Mouse (Mus musculus) midbrain, embryonic 11.5 days (tissue): ENCODE data around the gene Syce3. TPM values are rescaled to one million over a fixed set of nuclear protein-coding genes. Genes with fewer than 3 reads are reported as not detected.

Experiments
- ATAC-seq: fragments of 200-750 bp; cut with Nextera tagmentation; 2 replicates; pipeline ENCODE4 v1.8.0; 2017; ENCODE audit warnings: moderate TSS enrichment, moderate library complexity; ENCODE audit not compliant: low FRiP score
- DNase-seq: peaks from one replicate; pipeline ENCODE4 v3.0.0; 2015; ENCODE audit warnings: low spot score; ENCODE audit errors: missing footprints
- H3K27ac ChIP-seq: fragments of 300-500 bp; sonication (generic); 2 replicates; pipeline ENCODE4 v1.5.1; 2014; ENCODE audit warnings: low read depth, low read length
- H3K27me3 ChIP-seq: fragments of 300-500 bp; sonication (generic); 2 replicates; pipeline ENCODE4 v1.6.1; 2014; ENCODE audit warnings: mild to moderate bottlenecking, low read length, moderate library complexity, mixed read lengths; ENCODE audit not compliant: control insufficient read depth, insufficient read depth
- H3K36me3 ChIP-seq: fragments of 300-500 bp; sonication (generic); 2 replicates; pipeline ENCODE4 v1.6.1; 2014; ENCODE audit warnings: mild to moderate bottlenecking, low read length, moderate library complexity, mixed read lengths; ENCODE audit not compliant: control insufficient read depth, insufficient read depth
- H3K4me1 ChIP-seq: fragments of 300-500 bp; sonication (generic); 2 replicates; pipeline ENCODE4 v1.6.1; 2014; ENCODE audit warnings: low read length; ENCODE audit not compliant: control insufficient read depth, insufficient read depth
- H3K4me2 ChIP-seq: fragments of 300-500 bp; sonication (generic); 2 replicates; pipeline ENCODE4 v1.6.1; 2014; ENCODE audit warnings: mild to moderate bottlenecking, moderate library complexity
- H3K4me3 ChIP-seq: fragments of 300-500 bp; sonication (generic); 2 replicates; pipeline ENCODE4 v1.5.1; 2014; ENCODE audit warnings: low read depth, low read length
- H3K9ac ChIP-seq: fragments of 300-500 bp; sonication (generic); 2 replicates; pipeline ENCODE4 v1.6.1; 2014; ENCODE audit warnings: low read length
- H3K9me3 ChIP-seq: fragments of 300-500 bp; sonication (generic); 2 replicates; pipeline ENCODE4 v1.6.1; 2016; ENCODE audit warnings: low read length; ENCODE audit not compliant: control insufficient read depth
- WGBS: fragments of 180-500 bp; shearing (Covaris S2); extraction: QIAGEN DNeasy Blood & Tissue Kit; methylation state at CpG from one replicate; pipeline ENCODE4 v1.1.7; 2014; 5-methylcytosine and 5-hydroxymethylcytosine counted together
- polyA plus RNA-seq: library from polyadenylated mRNA; unstranded; fragments of >200 nt; fragmentation: Nextera tagmentation; extraction: Ambion mirVana; gene quantifications from 2 replicates; pipeline ENCODE4 v1.2.1, GENCODE M21; 2014

The Syce3 gene
- polyA plus RNA-seq, 1 experiment from 2014 or later: not detected

DNA sequence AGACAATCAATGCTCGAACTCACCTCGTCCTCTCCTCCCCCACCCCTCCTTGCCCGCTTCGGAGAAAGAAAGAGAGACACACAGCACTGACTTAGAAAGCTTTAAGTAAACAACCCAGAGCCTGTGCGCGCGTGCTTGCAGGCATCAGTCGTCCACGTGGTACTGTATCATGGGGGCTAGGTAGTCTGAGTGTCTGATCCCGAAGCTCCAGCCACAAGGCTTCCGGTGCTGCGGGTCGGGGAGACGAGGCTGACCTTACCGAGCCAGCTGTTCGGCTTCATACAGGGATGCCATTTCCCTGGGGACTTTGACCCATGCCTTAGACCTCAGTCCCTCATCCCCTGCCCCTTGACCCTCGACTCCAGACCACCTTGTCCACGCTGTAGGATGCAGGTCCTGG is 32.9 kb downstream of the Syce3 start:
- no peak for ATAC-seq
- Histone ChIP-seq H3K27ac (no peak overlapping the region), H3K4me1 (peaks cover 21% of the 10 kb centered on the region), H3K27me3 (peaks cover 44% of the 10 kb centered on the region), H3K36me3 (no peaks in the 10 kb centered on the region), H3K9me3 (no peaks in the 10 kb centered on the region), H3K4me2 (no peak overlapping the region), H3K9ac (no peak overlapping the region), H3K4me3 (no peak overlapping the region)
- WGBS: 6% methylated on average over 18 of the region's 18 CpGs
- no peak for DNase-seq

GRCm38 (mm10) chr15:89376957-89377356 is 33.3 kb downstream of the Syce3 start, which contains the start of gene Tymp:
Tymp (minus strand) TSS chr15:89377039.
- H3K9ac ChIP-seq: no peak within 1 kb of the TSS
- no peak within 1 kb of the TSS for H3K4me2 ChIP-seq
- DNase-seq (peak; percentile 86), ATAC-seq (no peak)
- H3K27me3 ChIP-seq: peaks cover 44% of the 10 kb centered on the region
- WGBS: 19% methylated on average over 16 of the region's 16 CpGs
- no peak within 1 kb of the TSS for H3K27ac ChIP-seq
- H3K36me3 ChIP-seq: peaks cover 2% of the 10 kb centered on the region; the same call in 1 of the 2 replicates
- H3K9me3 ChIP-seq: no peaks in the 10 kb centered on the region
- peaks cover 21% of the 10 kb centered on the region for H3K4me1 ChIP-seq
- H3K4me3 ChIP-seq: no peak within 1 kb of the TSS

DNA sequence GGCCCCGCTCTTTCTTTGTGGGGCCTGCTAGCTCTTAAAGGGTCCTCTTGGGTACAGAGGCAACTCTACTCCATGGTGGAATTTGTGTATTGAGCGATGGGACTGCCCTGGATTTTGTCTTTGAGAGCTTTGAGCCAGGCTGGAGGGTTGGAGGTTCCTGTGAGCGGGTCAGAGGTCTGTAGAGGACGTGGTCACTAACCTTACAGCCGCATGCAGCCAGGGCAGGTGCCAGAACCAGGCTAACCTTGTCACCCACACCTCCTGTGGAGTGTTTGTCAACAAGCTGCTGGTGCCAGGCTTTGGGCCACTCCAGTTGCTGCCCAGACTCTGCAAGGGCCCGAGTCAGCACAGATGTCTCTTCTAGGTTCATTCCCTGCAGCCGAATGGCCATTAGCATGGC is 34.3 kb downstream of the Syce3 start:
- H3K4me3 ChIP-seq: no peak overlapping the region
- H3K36me3 ChIP-seq: peaks cover 10% of the 10 kb centered on the region
- H3K9me3 ChIP-seq: no peaks in the 10 kb centered on the region
- peaks cover 21% of the 10 kb centered on the region for H3K4me1 ChIP-seq
- peak; percentile 79 for DNase-seq
- WGBS: 81% methylated on average over 7 of the region's 7 CpGs
- no peak overlapping the region for H3K27ac ChIP-seq
- no peak for ATAC-seq
- H3K9ac ChIP-seq: no peak overlapping the region
- H3K4me2 ChIP-seq: no peak overlapping the region
- H3K27me3 ChIP-seq: peaks cover 44% of the 10 kb centered on the region

- H3K9ac ChIP-seq: no peak overlapping the region
- H3K9me3 ChIP-seq: no peaks in the 10 kb centered on the region
- WGBS: 93% methylated on average over 17 of the region's 17 CpGs
- H3K36me3 ChIP-seq: peaks cover 20% of the 10 kb centered on the region
- ATAC-seq (no peak), DNase-seq (peak; percentile 72)
- H3K4me1 ChIP-seq: peaks cover 21% of the 10 kb centered on the region
- no peak overlapping the region for H3K4me3 ChIP-seq
- H3K27me3 ChIP-seq: peaks cover 39% of the 10 kb centered on the region
- no peak overlapping the region for H3K4me2 ChIP-seq
- no peak overlapping the region for H3K27ac ChIP-seq
Observed at GRCm38 (mm10) chr15:89374801-89375534, 35.3 kb downstream of the Syce3 start.

DNA sequence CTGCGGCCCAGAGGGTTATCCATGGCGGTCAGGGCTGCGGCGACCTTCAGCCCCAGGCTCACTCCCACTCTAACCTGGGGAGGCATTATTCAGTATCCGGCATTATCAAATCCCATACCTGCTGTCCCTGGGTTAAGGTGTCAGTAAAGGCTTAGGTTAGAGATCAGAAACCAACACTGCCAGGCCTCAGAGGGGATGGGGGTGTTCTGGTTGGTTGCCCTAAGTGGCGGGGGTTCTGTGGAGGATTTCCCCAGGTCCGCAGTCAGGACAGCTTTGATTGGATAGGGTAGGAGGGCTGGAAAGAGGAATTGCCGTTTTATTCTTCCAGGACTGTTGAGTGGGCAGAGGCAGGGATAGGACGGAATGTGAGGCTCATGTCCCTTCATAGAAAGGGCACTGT is 36.0 kb downstream of the Syce3 start:
- H3K9ac ChIP-seq: peak overlapping the region; percentile 86
- H3K27ac ChIP-seq: peak overlapping the region; percentile 89; the same call in 1 of the 2 replicates
- peaks cover 20% of the 10 kb centered on the region for H3K4me1 ChIP-seq
- DNase-seq (peak; percentile 84), ATAC-seq (no peak)
- peak overlapping the region; percentile 63 for H3K4me3 ChIP-seq
- peaks cover 24% of the 10 kb centered on the region for H3K36me3 ChIP-seq
- H3K27me3 ChIP-seq: peaks cover 34% of the 10 kb centered on the region
- H3K4me2 ChIP-seq: peak overlapping the region; percentile 81
- WGBS: 53% methylated on average over 9 of the region's 9 CpGs
- H3K9me3 ChIP-seq: no peaks in the 10 kb centered on the region

DNA sequence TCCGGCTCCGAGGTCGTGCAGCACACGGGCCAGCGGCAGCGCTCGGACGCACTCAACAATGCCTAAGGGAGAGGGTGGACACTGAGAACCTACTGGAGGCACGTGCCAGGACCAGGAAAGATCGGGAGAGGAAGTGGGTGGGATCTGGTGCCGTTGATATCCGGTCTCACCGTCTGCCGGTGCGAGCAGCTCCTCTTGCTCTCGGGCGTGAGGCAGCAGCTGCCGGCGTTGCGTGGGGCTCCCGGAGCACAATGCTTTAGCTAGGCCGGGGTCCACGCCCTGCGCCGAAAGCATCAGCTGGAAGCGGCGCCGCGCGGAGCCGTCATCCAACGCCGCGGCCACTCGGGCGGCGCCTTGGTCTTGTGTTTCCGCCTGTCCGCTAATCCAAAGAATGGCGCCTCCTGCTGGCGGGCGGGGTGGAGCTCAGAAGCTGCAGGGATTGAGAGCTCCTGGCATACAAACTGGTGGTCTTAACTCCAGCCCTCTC is 36.5 kb downstream of the Syce3 start, which contains the start of gene Sco2:
Gene Sco2 (minus strand): TSS at position 85 of the 487 bp plus-strand sequence.
- Histone ChIP-seq H3K4me1 (peaks cover 15% of the 10 kb centered on the region), H3K9ac (peak within 1 kb of the TSS; percentile 86), H3K36me3 (peaks cover 28% of the 10 kb centered on the region), H3K27me3 (peaks cover 29% of the 10 kb centered on the region), H3K4me2 (peak within 1 kb of the TSS; percentile 81), H3K9me3 (no peaks in the 10 kb centered on the region), H3K4me3 (peak within 1 kb of the TSS; percentile 63), H3K27ac (peak within 1 kb of the TSS; percentile 89)
- DNase-seq (peak; percentile 100), ATAC-seq (peak; percentile 87)
- WGBS: under 1% methylated on average over 42 of the region's 42 CpGs

DNA sequence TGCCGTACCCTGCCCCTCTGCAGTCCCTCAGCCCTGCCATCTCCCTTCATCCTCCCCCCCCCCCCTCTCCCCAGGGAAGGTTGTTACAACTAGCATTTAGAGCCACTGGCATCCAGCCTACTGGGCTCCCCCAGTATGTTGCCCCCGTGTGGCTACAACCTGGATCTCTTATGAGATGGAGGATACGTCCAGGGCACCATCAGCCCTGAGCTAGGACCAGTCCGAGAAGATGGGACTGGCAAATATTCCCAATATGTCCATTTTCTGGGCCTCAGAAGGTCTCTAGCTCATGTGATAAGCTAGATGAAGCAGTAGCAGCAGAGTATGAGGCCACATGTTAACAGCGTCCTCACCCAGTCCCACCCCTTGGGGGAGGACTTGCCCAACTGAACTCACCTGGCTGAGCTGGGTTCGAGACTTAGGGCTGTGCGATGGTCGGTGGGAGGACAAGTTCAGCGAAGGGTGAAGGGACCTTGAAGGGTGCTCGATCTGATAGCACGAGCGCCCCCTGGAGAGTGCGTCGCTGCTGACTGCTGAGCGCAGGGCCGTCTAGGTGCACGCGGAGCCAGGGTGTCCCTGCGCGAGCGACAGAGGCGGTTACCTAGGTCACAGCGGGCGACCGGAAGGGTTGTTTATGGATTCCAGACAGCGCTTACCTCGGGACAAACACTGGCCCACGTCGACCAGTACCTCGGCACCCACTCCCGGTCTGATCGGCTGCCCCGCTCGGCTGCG is 37.1 kb downstream of the Syce3 start:
- DNase-seq (peak; percentile 97), ATAC-seq (peak; percentile 83)
- Histone ChIP-seq H3K4me1 (peaks cover 13% of the 10 kb centered on the region), H3K4me3 (peak overlapping the region; percentile 63), H3K27me3 (peaks cover 23% of the 10 kb centered on the region), H3K4me2 (peak overlapping the region; percentile 81), H3K36me3 (peaks cover 32% of the 10 kb centered on the region), H3K9me3 (no peaks in the 10 kb centered on the region), H3K9ac (peak overlapping the region; percentile 86), H3K27ac (peak overlapping the region; percentile 89)
- WGBS: 3% methylated on average over 35 of the region's 35 CpGs

GRCm38 (mm10) chr15:89372536-89372935 is 37.8 kb downstream of the Syce3 start:
- 82% methylated on average over 7 of the region's 7 CpGs for WGBS
- Histone ChIP-seq H3K4me2 (peak overlapping the region; percentile 81), H3K9ac (no peak overlapping the region), H3K4me1 (peaks cover 12% of the 10 kb centered on the region), H3K9me3 (no peaks in the 10 kb centered on the region), H3K4me3 (peak overlapping the region; percentile 63), H3K36me3 (peaks cover 34% of the 10 kb centered on the region), H3K27me3 (peaks cover 16% of the 10 kb centered on the region), H3K27ac (no peak overlapping the region)
- ATAC-seq: no peak
- no peak for DNase-seq

DNA sequence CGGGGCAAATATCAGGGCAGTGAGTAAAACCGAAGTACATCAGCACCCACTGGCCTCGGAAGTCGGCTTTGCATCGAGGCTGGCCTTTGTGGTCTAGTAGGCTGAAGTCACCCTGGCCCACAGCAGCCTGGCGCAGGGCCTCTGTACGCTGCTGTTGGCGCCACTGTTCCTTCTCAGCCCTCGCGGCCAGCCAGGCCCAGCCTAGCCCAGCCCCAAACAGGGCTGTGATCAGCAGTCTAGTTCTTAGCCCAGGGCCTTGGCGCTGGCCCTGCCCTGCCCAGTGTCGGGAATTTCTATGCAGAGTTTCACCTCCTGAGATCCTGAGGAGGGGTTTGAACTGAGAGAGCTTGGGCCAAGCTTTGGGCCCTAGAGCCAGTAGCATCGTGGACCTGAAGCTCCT is 38.2 kb downstream of the Syce3 start:
- H3K4me2 ChIP-seq: no peak overlapping the region
- no peak for ATAC-seq
- peak; percentile 80 for DNase-seq
- no peak overlapping the region for H3K27ac ChIP-seq
- H3K4me3 ChIP-seq: no peak overlapping the region
- H3K36me3 ChIP-seq: peaks cover 39% of the 10 kb centered on the region
- WGBS: 93% methylated on average over 13 of the region's 13 CpGs
- H3K9ac ChIP-seq: no peak overlapping the region
- H3K9me3 ChIP-seq: no peaks in the 10 kb centered on the region
- peaks cover 8% of the 10 kb centered on the region for H3K4me1 ChIP-seq
- peaks cover 11% of the 10 kb centered on the region for H3K27me3 ChIP-seq
